8 mouse cellular contexts compared by ENCODE assay signal in genomic region chr15:6080714-6081635, GRCm38 (mm10).
DNase-seq lines count a peak whose midpoint lies in the region; ATAC-seq and TF ChIP-seq lines count a peak whose summit lies in the region.

No protein-coding gene starts in this region.

- H3K9ac ChIP-seq in intestine, embryonic 15.5 days, result no peak overlapping the region
- H3K9ac ChIP-seq in midbrain, embryonic 11.5 days (ENCODE audit: low read length), result no peak overlapping the region

- no peak overlapping the region for H3K4me2 ChIP-seq in intestine, embryonic 15.5 days (replicated peaks)
- no peak overlapping the region for H3K4me2 ChIP-seq in midbrain, embryonic 11.5 days

- peak; percentile 77 to 79 for DNase-seq in heart, adult 18-20 months
- DNase-seq in heart, embryonic 10.5 days (ENCODE audit: low spot score), result no peak
- DNase-seq in brain, embryonic 14.5 days (ENCODE audit: low read depth), result peak; percentile 62
- DNase-seq in frontal cortex, postnatal 25 days (ENCODE audit: low spot score in 2 of 2), result peak; percentile 11 to 21
- peak; percentile 58 to 71 for DNase-seq in left cerebral cortex, postnatal 14 days (ENCODE audit: low spot score in 2 of 2)
- no peak for DNase-seq in midbrain, embryonic 11.5 days (ENCODE audit: low spot score, missing footprints)

- no peaks in the 10 kb centered on the region for H3K27me3 ChIP-seq in heart, embryonic 10.5 days (ENCODE audit: insufficient read depth, poor library complexity, severe bottlenecking)
- H3K27me3 ChIP-seq in intestine, embryonic 15.5 days (replicated peaks), result no peaks in the 10 kb centered on the region
- H3K27me3 ChIP-seq in midbrain, embryonic 11.5 days (ENCODE audit: control insufficient read depth, insufficient read depth, low read length), result no peaks in the 10 kb centered on the region
- no peaks in the 10 kb centered on the region for H3K27me3 ChIP-seq in small intestine, adult 2 months (ENCODE audit: control insufficient read depth, insufficient read depth, low read length)

- no peak overlapping the region for H3K4me3 ChIP-seq in heart, embryonic 10.5 days
- no peak overlapping the region for H3K4me3 ChIP-seq in intestine, embryonic 15.5 days (replicated peaks)
- no peak overlapping the region for H3K4me3 ChIP-seq in midbrain, embryonic 11.5 days (ENCODE audit: low read depth, low read length)
- H3K4me3 ChIP-seq in small intestine, adult 2 months (ENCODE audit: low read depth, low read length), result no peak overlapping the region

- no peaks in the 10 kb centered on the region for H3K4me1 ChIP-seq in heart, embryonic 10.5 days
- no peaks in the 10 kb centered on the region for H3K4me1 ChIP-seq in intestine, embryonic 15.5 days (replicated peaks)
- H3K4me1 ChIP-seq in midbrain, embryonic 11.5 days (ENCODE audit: control insufficient read depth, insufficient read depth, low read length), result no peaks in the 10 kb centered on the region
- H3K4me1 ChIP-seq in small intestine, adult 2 months (ENCODE audit: control insufficient read depth, insufficient read depth, insufficient read length, low read length), result no peaks in the 10 kb centered on the region

- TF ChIP-seq POLR2A in brain, embryonic 14.5 days (IDR thresholded peaks at IDR 0.05; ENCODE audit: borderline replicate concordance, extremely low read depth, insufficient read depth, insufficient read length, poor library complexity, severe bottlenecking), result no peak
- TF ChIP-seq POLR2A in small intestine, adult 2 months (IDR thresholded peaks at IDR 0.05; ENCODE audit: low read depth, low read length), result no peak

- 61% methylated on average over 8 of the region's 8 CpGs for WGBS in heart, embryonic 10.5 days
- 57% methylated on average over 8 of the region's 8 CpGs for WGBS in intestine, embryonic 15.5 days
- WGBS in midbrain, embryonic 11.5 days, result 62% methylated on average over 8 of the region's 8 CpGs
- WGBS in small intestine, adult 2 months, result 53% methylated on average over 8 of the region's 8 CpGs

- TF ChIP-seq CTCF in brain, embryonic 14.5 days (IDR thresholded peaks at IDR 0.05; ENCODE audit: borderline replicate concordance, extremely low read depth, insufficient read depth, insufficient read length), result peak; percentile 68; the same call in 1 of the 2 replicates
- TF ChIP-seq CTCF in small intestine, adult 2 months (IDR thresholded peaks at IDR 0.05; ENCODE audit: extremely low read depth, insufficient read length, insufficient replicate concordance, low read depth, low read length), result peak; percentile 71; the same call in 1 of the 2 replicates

- 0 out of 2 replicates have a peak, but pooled peaks have one; percentile 20 for ATAC-seq in intestine, embryonic 15.5 days
- ATAC-seq in midbrain, embryonic 11.5 days (ENCODE audit: low FRiP score), result peak; percentile 59; the same call in 1 of the 2 replicates

- intact Hi-C loops in left cerebral cortex, postnatal 14 days (cut with DNase I), result loop anchor here (2.0 to 10.0 kb wide), 2 partner anchors 124 to 842 kb away; no protein-coding TSS in a partner anchor

- H3K9me3 ChIP-seq in heart, embryonic 10.5 days, result no peaks in the 10 kb centered on the region
- H3K9me3 ChIP-seq in intestine, embryonic 15.5 days, result no peaks in the 10 kb centered on the region
- no peaks in the 10 kb centered on the region for H3K9me3 ChIP-seq in midbrain, embryonic 11.5 days (ENCODE audit: control insufficient read depth, low read length)

- no peak overlapping the region for H3K27ac ChIP-seq in heart, embryonic 10.5 days
- H3K27ac ChIP-seq in intestine, embryonic 15.5 days, result no peak overlapping the region
- H3K27ac ChIP-seq in midbrain, embryonic 11.5 days (ENCODE audit: low read depth, low read length), result no peak overlapping the region
- peak overlapping the region; percentile 34; the same call in 1 of the 2 replicates for H3K27ac ChIP-seq in small intestine, adult 2 months (ENCODE audit: insufficient read depth, low read depth, low read length)

- no peaks in the 10 kb centered on the region for H3K36me3 ChIP-seq in heart, embryonic 10.5 days
- no peaks in the 10 kb centered on the region for H3K36me3 ChIP-seq in intestine, embryonic 15.5 days
- no peaks in the 10 kb centered on the region for H3K36me3 ChIP-seq in midbrain, embryonic 11.5 days (ENCODE audit: control insufficient read depth, insufficient read depth, low read length)
- no peaks in the 10 kb centered on the region for H3K36me3 ChIP-seq in small intestine, adult 2 months (ENCODE audit: control insufficient read depth, insufficient read depth, low read length)

Comparison
In these comparisons a context has a peak if more than half of its experiments do, and no peak if none do; other contexts are left out.
1. DNase-seq: peak in heart, adult 18-20 months (2 of 2), brain, embryonic 14.5 days (single experiment), frontal cortex, postnatal 25 days (2 of 2) and left cerebral cortex, postnatal 14 days (2 of 2); none in heart, embryonic 10.5 days (single experiment) and midbrain, embryonic 11.5 days (single experiment).